Mouse (Mus musculus) liver, embryonic 13.5 days (tissue): Measurements from ENCODE around the gene Slc31a2. TPM values are rescaled to one million over a fixed set of nuclear protein-coding genes. Genes with fewer than 3 reads are reported as not detected.

Experiments used
- ATAC-seq: fragments of 200-750 bp; cut with Nextera tagmentation; 2 replicates; pipeline ENCODE4 v1.8.0; 2017; ENCODE audit warnings: low read depth, mild to moderate bottlenecking, moderate number of reproducible peaks, moderate library complexity
- DNase-seq: peaks from one replicate; pipeline ENCODE4 v3.0.0; 2022
- H3K27ac ChIP-seq: fragments of 300-500 bp; sonication (generic); 2 replicates; pipeline ENCODE4 v1.5.1; 2015; ENCODE audit warnings: moderate library complexity, mild to moderate bottlenecking, inconsistent platforms
- H3K27me3 ChIP-seq: fragments of 300-500 bp; sonication (generic); 2 replicates; pipeline ENCODE4 v1.6.1; 2015; ENCODE audit warnings: mild to moderate bottlenecking, inconsistent platforms
- H3K36me3 ChIP-seq: fragments of 300-500 bp; sonication (generic); 2 replicates; pipeline ENCODE4 v1.6.1; 2015; ENCODE audit warnings: mild to moderate bottlenecking, inconsistent platforms
- H3K4me1 ChIP-seq: fragments of 300-500 bp; sonication (generic); replicated peaks from 2 replicates; pipeline ENCODE4 v1.6.1; 2015; ENCODE audit warnings: inconsistent platforms
- H3K4me2 ChIP-seq: fragments of 300-500 bp; sonication (generic); 2 replicates; pipeline ENCODE4 v1.6.1; 2015; ENCODE audit warnings: inconsistent platforms, mild to moderate bottlenecking, moderate library complexity
- H3K4me3 ChIP-seq: fragments of 300-500 bp; sonication (generic); replicated peaks from 2 replicates; pipeline ENCODE4 v1.5.1; 2015; ENCODE audit warnings: mild to moderate bottlenecking, inconsistent platforms
- H3K9ac ChIP-seq: fragments of 300-500 bp; sonication (generic); 2 replicates; pipeline ENCODE4 v1.6.1; 2015; ENCODE audit warnings: mild to moderate bottlenecking, inconsistent platforms
- H3K9me3 ChIP-seq: fragments of 300-500 bp; sonication (generic); replicated peaks from 2 replicates; pipeline ENCODE4 v1.6.1; 2016; ENCODE audit warnings: inconsistent platforms
- whole genome bisulfite sequencing: fragments of 180-500 bp; shearing (Covaris S2); methylation state at CpG from one replicate; pipeline ENCODE4 v1.1.7; 2015; ENCODE audit not compliant: insufficient replicate concordance; 5-methylcytosine and 5-hydroxymethylcytosine counted together
- polyA plus RNA-seq: library from polyadenylated mRNA; unstranded; fragments of >200 nt; fragmentation: Nextera tagmentation; extraction: Ambion mirVana; gene quantifications from 2 replicates; pipeline ENCODE4 v1.2.1, GENCODE M21; 2015

The Slc31a2 gene
- polyA plus RNA-seq, 1 experiment from 2014 or later, result 5.6 TPM

- no peak overlapping the region for H3K4me2 ChIP-seq
- H3K27ac ChIP-seq, result no peak overlapping the region; the same call in 1 of the 2 replicates
- no peak overlapping the region for H3K4me3 ChIP-seq
- WGBS, result 60% methylated on average over 7 of the region's 7 CpGs
- no peaks in the 10 kb centered on the region for H3K27me3 ChIP-seq
- peaks cover 20% of the 10 kb centered on the region for H3K4me1 ChIP-seq
- ATAC-seq (no peak), DNase-seq (no peak)
- no peaks in the 10 kb centered on the region for H3K9me3 ChIP-seq
- no peaks in the 10 kb centered on the region for H3K36me3 ChIP-seq
- H3K9ac ChIP-seq, result no peak overlapping the region
These were observed 20.6 kb downstream of the Slc31a2 start for GRCm38 (mm10) chr4:62282969-62283368.

- WGBS, result 70% methylated on average over 8 of the region's 8 CpGs
- Histone ChIP-seq H3K36me3 (no peaks in the 10 kb centered on the region), H3K9me3 (no peaks in the 10 kb centered on the region), H3K4me2 (peak overlapping the region; percentile 79), H3K9ac (no peak overlapping the region), H3K27ac (no peak overlapping the region), H3K27me3 (no peaks in the 10 kb centered on the region), H3K4me1 (peaks cover 20% of the 10 kb centered on the region), H3K4me3 (no peak overlapping the region)
- ATAC-seq (no peak), DNase-seq (no peak)
These were observed 23.2 kb downstream of the Slc31a2 start for GRCm38 (mm10) chr4:62285576-62285975.

GRCm38 (mm10) chr4:62286257-62286991 is 24.1 kb downstream of the Slc31a2 start:
- H3K9me3 ChIP-seq, result no peaks in the 10 kb centered on the region
- peak overlapping the region; percentile 68 for H3K9ac ChIP-seq
- peak; percentile 45 for DNase-seq
- peak; percentile 82 for ATAC-seq
- H3K4me3 ChIP-seq, result peak overlapping the region; percentile 65
- under 1% methylated on average over 55 of the region's 55 CpGs for WGBS
- peak overlapping the region; percentile 79 for H3K4me2 ChIP-seq
- no peaks in the 10 kb centered on the region for H3K36me3 ChIP-seq
- H3K27ac ChIP-seq, result peak overlapping the region; percentile 50
- H3K4me1 ChIP-seq, result peaks cover 20% of the 10 kb centered on the region
- H3K27me3 ChIP-seq, result no peaks in the 10 kb centered on the region

GRCm38 (mm10) chr4:62286992-62287900 is 24.9 kb downstream of the Slc31a2 start:
- no peak for DNase-seq
- H3K9me3 ChIP-seq, result no peaks in the 10 kb centered on the region
- no peak for ATAC-seq
- no peak overlapping the region; the same call in none of the 2 replicates for H3K27ac ChIP-seq
- H3K27me3 ChIP-seq, result no peaks in the 10 kb centered on the region
- peak overlapping the region; percentile 65 for H3K4me3 ChIP-seq
- peak overlapping the region; percentile 68; the same call in 1 of the 2 replicates for H3K9ac ChIP-seq
- H3K4me1 ChIP-seq, result peaks cover 20% of the 10 kb centered on the region
- H3K4me2 ChIP-seq, result peak overlapping the region; percentile 79
- 5% methylated on average over 12 of the region's 12 CpGs for WGBS
- no peaks in the 10 kb centered on the region for H3K36me3 ChIP-seq

- H3K36me3 ChIP-seq, result no peaks in the 10 kb centered on the region
- peaks cover 20% of the 10 kb centered on the region for H3K4me1 ChIP-seq
These were observed 26.9 kb downstream of the Slc31a2 start for GRCm38 (mm10) chr4:62289226-62289625.

GRCm38 (mm10) chr4:62290816-62291505 is 28.6 kb downstream of the Slc31a2 start:
- WGBS, result 72% methylated on average over 9 of the region's 9 CpGs
- no peak overlapping the region for H3K27ac ChIP-seq
- no peak for DNase-seq

More at GRCm38 (mm10) chr4:62289226-62289625, 26.9 kb downstream of the Slc31a2 start:
- H3K27me3 ChIP-seq, result no peaks in the 10 kb centered on the region
- no peak overlapping the region for H3K4me2 ChIP-seq
- ATAC-seq, result no peak
- H3K9me3 ChIP-seq, result no peaks in the 10 kb centered on the region
- WGBS, result 76% methylated on average over 7 of the region's 7 CpGs
- no peak overlapping the region for H3K27ac ChIP-seq
- H3K9ac ChIP-seq, result no peak overlapping the region
- DNase-seq, result no peak
- no peak overlapping the region for H3K4me3 ChIP-seq

GRCm38 (mm10) chr4:62292461-62293180 is 30.3 kb downstream of the Slc31a2 start:
- no peak overlapping the region for H3K4me2 ChIP-seq
- H3K27me3 ChIP-seq, result no peaks in the 10 kb centered on the region
- H3K9me3 ChIP-seq, result no peaks in the 10 kb centered on the region
- ATAC-seq, result no peak
- no peak overlapping the region for H3K27ac ChIP-seq
- peaks cover 9% of the 10 kb centered on the region; the same call in 1 of the 2 replicates for H3K36me3 ChIP-seq
- WGBS, result 72% methylated on average over 8 of the region's 8 CpGs
- DNase-seq, result no peak
- H3K4me3 ChIP-seq, result no peak overlapping the region
- H3K9ac ChIP-seq, result no peak overlapping the region
- peaks cover 7% of the 10 kb centered on the region for H3K4me1 ChIP-seq

More at GRCm38 (mm10) chr4:62290816-62291505, 28.6 kb downstream of the Slc31a2 start:
- no peaks in the 10 kb centered on the region for H3K36me3 ChIP-seq
- H3K4me2 ChIP-seq, result no peak overlapping the region
- no peak for ATAC-seq
- H3K9me3 ChIP-seq, result no peaks in the 10 kb centered on the region
- no peak overlapping the region for H3K9ac ChIP-seq
- H3K4me1 ChIP-seq, result peaks cover 19% of the 10 kb centered on the region
- H3K4me3 ChIP-seq, result no peak overlapping the region
- H3K27me3 ChIP-seq, result no peaks in the 10 kb centered on the region

GRCm38 (mm10) chr4:62293219-62293861 is 31.0 kb downstream of the Slc31a2 start:
- H3K4me1 ChIP-seq, result peaks cover 4% of the 10 kb centered on the region; the same call in 1 of the 2 replicates
- H3K9me3 ChIP-seq, result no peaks in the 10 kb centered on the region
- H3K27ac ChIP-seq, result no peak overlapping the region
- H3K27me3 ChIP-seq, result no peaks in the 10 kb centered on the region
- no peak overlapping the region for H3K4me3 ChIP-seq
- H3K4me2 ChIP-seq, result no peak overlapping the region
- peaks cover 15% of the 10 kb centered on the region for H3K36me3 ChIP-seq
- ATAC-seq, result no peak
- no peak for DNase-seq
- 68% methylated on average over 10 of the region's 10 CpGs for whole genome bisulfite sequencing
- H3K9ac ChIP-seq, result no peak overlapping the region

- DNase-seq, result no peak
- H3K4me1 ChIP-seq, result peaks cover 4% of the 10 kb centered on the region; the same call in 1 of the 2 replicates
- WGBS, result 77% methylated on average over 1 of the region's 1 CpGs
- no peak for ATAC-seq
- H3K4me3 ChIP-seq, result no peak overlapping the region
- H3K9ac ChIP-seq, result no peak overlapping the region
- H3K27me3 ChIP-seq, result no peaks in the 10 kb centered on the region
- H3K4me2 ChIP-seq, result no peak overlapping the region
- H3K36me3 ChIP-seq, result peaks cover 29% of the 10 kb centered on the region
- no peak overlapping the region for H3K27ac ChIP-seq
- H3K9me3 ChIP-seq, result no peaks in the 10 kb centered on the region
These were observed 32.4 kb downstream of the Slc31a2 start for GRCm38 (mm10) chr4:62294741-62295140.
